Mouse (Mus musculus): ENCODE results near the gene Camkv. TPM values are rescaled to one million over a fixed set of nuclear protein-coding genes. Genes with fewer than 3 reads are reported as not detected.

Camkv gene
- polyA plus RNA-seq, 1 experiment from 2014 or later = 0.46 TPM

DNA sequence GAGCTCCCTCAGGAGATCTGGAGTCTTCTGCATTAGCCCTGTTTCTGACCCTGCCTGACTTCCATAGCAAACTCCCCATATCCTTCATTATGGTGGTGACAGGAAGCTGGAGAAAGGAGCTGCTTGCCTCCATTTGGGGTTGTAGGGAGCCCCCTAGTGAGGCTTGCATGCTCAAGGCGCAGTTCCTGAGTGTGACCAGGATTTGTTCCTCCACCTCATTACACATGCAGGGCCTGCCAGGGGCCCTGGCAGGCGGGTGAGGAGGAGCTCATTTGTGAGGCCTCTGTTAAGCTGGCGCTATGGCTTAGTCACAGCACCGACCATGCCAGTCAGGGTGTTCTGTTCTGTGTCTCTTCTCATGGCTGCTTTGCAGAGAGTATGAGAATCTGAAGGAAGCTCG lies 26.4 kb downstream of the Camkv start:
- 60% methylated on average over 5 of the region's 5 CpGs for WGBS (ENCODE audit: insufficient replicate concordance)
- no peak overlapping the region for H3K4me2 ChIP-seq
- H3K36me3 ChIP-seq (ENCODE audit: control insufficient read depth, insufficient read depth, low read length) = peaks cover 26% of the 10 kb centered on the region; the same call in 1 of the 2 replicates
- H3K9ac ChIP-seq (ENCODE audit: low read depth, low read length) = no peak overlapping the region
- H3K9me3 ChIP-seq (replicated peaks; ENCODE audit: control insufficient read depth, low read length) = no peaks in the 10 kb centered on the region
- H3K27ac ChIP-seq (ENCODE audit: low read depth, low read length) = no peak overlapping the region
- no peak for ATAC-seq (replicated peaks; ENCODE audit: insufficient number of reproducible peaks, low FRiP score, low TSS enrichment)
- peaks cover 8% of the 10 kb centered on the region; the same call in 1 of the 2 replicates for H3K4me1 ChIP-seq (ENCODE audit: control insufficient read depth, insufficient read depth, low read length)
- no peaks in the 10 kb centered on the region for H3K27me3 ChIP-seq (ENCODE audit: control insufficient read depth, insufficient read depth, low read length)
- H3K4me3 ChIP-seq (ENCODE audit: low read depth, low read length) = no peak overlapping the region

DNA sequence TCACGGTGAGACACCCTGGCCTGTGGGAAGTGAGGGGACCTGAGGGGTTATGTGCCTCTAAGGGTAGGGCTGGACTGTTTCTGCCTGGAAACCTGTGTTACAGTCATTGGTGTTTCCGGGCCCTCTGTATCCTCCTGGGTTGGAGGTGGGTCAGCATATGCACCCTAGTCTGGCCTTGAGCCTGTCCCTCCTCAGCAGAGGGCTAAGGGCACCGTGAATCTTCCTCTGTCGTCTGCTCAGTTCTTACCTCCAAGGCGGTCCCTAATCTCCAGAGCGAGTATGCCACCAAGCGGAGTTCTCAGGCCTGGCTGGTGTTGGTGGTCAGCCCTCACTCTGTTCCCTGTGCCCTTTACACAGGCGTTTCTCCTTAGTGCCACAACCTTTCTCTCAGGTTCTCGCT lies 27.4 kb downstream of the Camkv start:
- no peak overlapping the region for H3K4me2 ChIP-seq
- H3K9ac ChIP-seq (ENCODE audit: low read depth, low read length) = no peak overlapping the region
- no peaks in the 10 kb centered on the region for H3K27me3 ChIP-seq (ENCODE audit: control insufficient read depth, insufficient read depth, low read length)
- H3K9me3 ChIP-seq (replicated peaks; ENCODE audit: control insufficient read depth, low read length) = no peaks in the 10 kb centered on the region
- H3K4me3 ChIP-seq (ENCODE audit: low read depth, low read length) = no peak overlapping the region
- ATAC-seq (replicated peaks; ENCODE audit: insufficient number of reproducible peaks, low FRiP score, low TSS enrichment) = no peak
- peaks cover 8% of the 10 kb centered on the region; the same call in 1 of the 2 replicates for H3K4me1 ChIP-seq (ENCODE audit: control insufficient read depth, insufficient read depth, low read length)
- H3K27ac ChIP-seq (ENCODE audit: low read depth, low read length) = no peak overlapping the region
- H3K36me3 ChIP-seq (ENCODE audit: control insufficient read depth, insufficient read depth, low read length) = peaks cover 21% of the 10 kb centered on the region; the same call in 1 of the 2 replicates
- 89% methylated on average over 9 of the region's 9 CpGs for WGBS (ENCODE audit: insufficient replicate concordance)

GRCm38 (mm10) chr9:107963700-107964099 lies 28.2 kb downstream of the Camkv start:
- 19% methylated on average over 5 of the region's 5 CpGs for WGBS (ENCODE audit: insufficient replicate concordance)
- Histone ChIP-seq H3K4me3 (ENCODE audit: low read depth, low read length) (no peak overlapping the region), H3K36me3 (ENCODE audit: control insufficient read depth, insufficient read depth, low read length) (peaks cover 22% of the 10 kb centered on the region), H3K27ac (ENCODE audit: low read depth, low read length) (peak overlapping the region; percentile 62; the same call in 1 of the 2 replicates), H3K9me3 (replicated peaks; ENCODE audit: control insufficient read depth, low read length) (no peaks in the 10 kb centered on the region), H3K4me1 (ENCODE audit: control insufficient read depth, insufficient read depth, low read length) (peaks cover 8% of the 10 kb centered on the region; the same call in 1 of the 2 replicates), H3K27me3 (ENCODE audit: control insufficient read depth, insufficient read depth, low read length) (no peaks in the 10 kb centered on the region), H3K4me2 (no peak overlapping the region), H3K9ac (ENCODE audit: low read depth, low read length) (0 out of 2 replicates have a peak overlapping the region, but pooled peaks have one; percentile 28)
- ATAC-seq (replicated peaks; ENCODE audit: insufficient number of reproducible peaks, low FRiP score, low TSS enrichment) = peak; percentile 64

- Histone ChIP-seq H3K9ac (ENCODE audit: low read depth, low read length) (no peak overlapping the region), H3K36me3 (ENCODE audit: control insufficient read depth, insufficient read depth, low read length) (peaks cover 19% of the 10 kb centered on the region), H3K27ac (ENCODE audit: low read depth, low read length) (peak overlapping the region; percentile 62; the same call in 1 of the 2 replicates), H3K4me3 (ENCODE audit: low read depth, low read length) (no peak overlapping the region), H3K9me3 (replicated peaks; ENCODE audit: control insufficient read depth, low read length) (no peaks in the 10 kb centered on the region), H3K4me1 (ENCODE audit: control insufficient read depth, insufficient read depth, low read length) (peaks cover 8% of the 10 kb centered on the region; the same call in 1 of the 2 replicates), H3K27me3 (ENCODE audit: control insufficient read depth, insufficient read depth, low read length) (no peaks in the 10 kb centered on the region), H3K4me2 (no peak overlapping the region)
- no peak for ATAC-seq (replicated peaks; ENCODE audit: insufficient number of reproducible peaks, low FRiP score, low TSS enrichment)
- WGBS (ENCODE audit: insufficient replicate concordance) = 87% methylated on average over 9 of the region's 9 CpGs
Observed at GRCm38 (mm10) chr9:107964681-107965080, 29.2 kb downstream of the Camkv start.

- peaks cover 15% of the 10 kb centered on the region for H3K4me1 ChIP-seq (ENCODE audit: control insufficient read depth, insufficient read depth, low read length)
- H3K4me2 ChIP-seq = no peak overlapping the region
- H3K4me3 ChIP-seq (ENCODE audit: low read depth, low read length) = no peak overlapping the region
- 84% methylated on average over 10 of the region's 10 CpGs for WGBS (ENCODE audit: insufficient replicate concordance)
- no peaks in the 10 kb centered on the region for H3K27me3 ChIP-seq (ENCODE audit: control insufficient read depth, insufficient read depth, low read length)
- no peaks in the 10 kb centered on the region for H3K9me3 ChIP-seq (replicated peaks; ENCODE audit: control insufficient read depth, low read length)
- H3K36me3 ChIP-seq (ENCODE audit: control insufficient read depth, insufficient read depth, low read length) = peaks cover 13% of the 10 kb centered on the region
- no peak overlapping the region for H3K9ac ChIP-seq (ENCODE audit: low read depth, low read length)
- no peak overlapping the region for H3K27ac ChIP-seq (ENCODE audit: low read depth, low read length)
- ATAC-seq (replicated peaks; ENCODE audit: insufficient number of reproducible peaks, low FRiP score, low TSS enrichment) = no peak
Observed at GRCm38 (mm10) chr9:107966676-107967075, 31.2 kb downstream of the Camkv start.

DNA sequence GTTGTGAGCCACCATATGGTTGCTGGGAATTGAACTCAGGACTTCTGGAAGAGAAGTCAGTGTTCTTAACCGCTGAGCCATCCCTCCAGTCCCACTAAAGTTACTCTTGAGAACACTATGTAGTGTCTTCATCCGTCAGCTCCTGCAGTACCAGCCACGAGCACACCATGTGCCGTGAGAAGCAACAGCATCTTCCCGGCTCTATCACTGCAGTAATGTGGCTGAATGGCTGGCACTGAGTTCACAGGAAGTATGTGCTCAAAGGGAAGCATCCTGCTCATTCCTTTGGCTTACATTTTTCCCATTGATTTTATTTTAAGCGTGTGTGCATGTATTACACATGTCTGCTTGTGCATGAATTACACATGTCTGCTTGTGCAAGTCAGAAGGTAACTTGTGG lies 32.0 kb downstream of the Camkv start:
- Histone ChIP-seq H3K27me3 (ENCODE audit: control insufficient read depth, insufficient read depth, low read length) (no peaks in the 10 kb centered on the region), H3K9me3 (replicated peaks; ENCODE audit: control insufficient read depth, low read length) (no peaks in the 10 kb centered on the region), H3K36me3 (ENCODE audit: control insufficient read depth, insufficient read depth, low read length) (peaks cover 9% of the 10 kb centered on the region), H3K9ac (ENCODE audit: low read depth, low read length) (no peak overlapping the region), H3K4me1 (ENCODE audit: control insufficient read depth, insufficient read depth, low read length) (peaks cover 21% of the 10 kb centered on the region), H3K27ac (ENCODE audit: low read depth, low read length) (no peak overlapping the region), H3K4me3 (ENCODE audit: low read depth, low read length) (no peak overlapping the region), H3K4me2 (no peak overlapping the region)
- WGBS (ENCODE audit: insufficient replicate concordance) = 83% methylated on average over 6 of the region's 6 CpGs
- ATAC-seq (replicated peaks; ENCODE audit: insufficient number of reproducible peaks, low FRiP score, low TSS enrichment) = no peak

- 86% methylated on average over 7 of the region's 7 CpGs for WGBS (ENCODE audit: insufficient replicate concordance)
- Histone ChIP-seq H3K9me3 (replicated peaks; ENCODE audit: control insufficient read depth, low read length) (no peaks in the 10 kb centered on the region), H3K4me2 (no peak overlapping the region)
Observed at GRCm38 (mm10) chr9:107968531-107968930, 33.1 kb downstream of the Camkv start.

DNA sequence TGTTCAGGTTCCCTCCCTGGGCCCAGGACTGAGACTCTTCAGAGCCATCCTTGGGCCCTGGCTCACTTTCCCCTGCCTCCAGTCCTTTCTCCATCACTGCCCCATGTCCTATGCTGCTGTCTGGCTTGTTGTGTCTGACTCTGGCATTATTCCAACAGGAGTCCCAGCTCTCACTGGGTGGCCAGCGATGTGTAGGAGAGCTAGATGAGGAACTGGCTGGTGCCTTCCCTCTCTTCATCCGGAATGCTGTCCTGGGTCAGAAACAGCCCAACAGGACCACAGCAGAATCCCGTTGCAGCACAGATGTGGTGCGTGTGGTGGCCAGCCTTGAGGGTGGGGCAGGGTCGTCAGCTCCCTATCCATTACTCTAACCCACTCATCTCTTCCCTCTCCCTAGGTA lies 34.8 kb downstream of the Camkv start:
- Histone ChIP-seq H3K4me1 (ENCODE audit: control insufficient read depth, insufficient read depth, low read length) (peaks cover 25% of the 10 kb centered on the region), H3K36me3 (ENCODE audit: control insufficient read depth, insufficient read depth, low read length) (peaks cover 9% of the 10 kb centered on the region), H3K9me3 (replicated peaks; ENCODE audit: control insufficient read depth, low read length) (no peaks in the 10 kb centered on the region), H3K27ac (ENCODE audit: low read depth, low read length) (peak overlapping the region; percentile 97; the same call in 1 of the 2 replicates), H3K4me3 (ENCODE audit: low read depth, low read length) (no peak overlapping the region), H3K9ac (ENCODE audit: low read depth, low read length) (no peak overlapping the region), H3K27me3 (ENCODE audit: control insufficient read depth, insufficient read depth, low read length) (no peaks in the 10 kb centered on the region), H3K4me2 (no peak overlapping the region)
- WGBS (ENCODE audit: insufficient replicate concordance) = 89% methylated on average over 5 of the region's 5 CpGs
- no peak for ATAC-seq (replicated peaks; ENCODE audit: insufficient number of reproducible peaks, low FRiP score, low TSS enrichment)

More at GRCm38 (mm10) chr9:107968531-107968930, 33.1 kb downstream of the Camkv start:
- Histone ChIP-seq H3K9ac (ENCODE audit: low read depth, low read length) (no peak overlapping the region), H3K4me3 (ENCODE audit: low read depth, low read length) (no peak overlapping the region), H3K27ac (ENCODE audit: low read depth, low read length) (no peak overlapping the region), H3K27me3 (ENCODE audit: control insufficient read depth, insufficient read depth, low read length) (no peaks in the 10 kb centered on the region), H3K4me1 (ENCODE audit: control insufficient read depth, insufficient read depth, low read length) (peaks cover 23% of the 10 kb centered on the region), H3K36me3 (ENCODE audit: control insufficient read depth, insufficient read depth, low read length) (peaks cover 9% of the 10 kb centered on the region)
- ATAC-seq (replicated peaks; ENCODE audit: insufficient number of reproducible peaks, low FRiP score, low TSS enrichment) = no peak
